Mouse (Mus musculus) G1E (cell line): ENCODE results near the gene Uqcr11. TPM values are rescaled to one million over a fixed set of nuclear protein-coding genes. Genes with fewer than 3 reads are reported as not detected.

Source experiments
- ATAC-seq: 2 replicates; pipeline ENCODE4 v1.8.0; 2016; ENCODE audit warnings: mild to moderate bottlenecking; ENCODE audit not compliant: insufficient number of reproducible peaks, poor library complexity, low FRiP score, severe bottlenecking; ENCODE audit errors: extremely low read depth
- DNase-seq: peaks from one replicate; pipeline ENCODE4 v3.0.0; 2012; ENCODE audit warnings: low spot score
- H3K27me3 ChIP-seq: 2 replicates; pipeline ENCODE4 v1.6.1; 2012; ENCODE audit warnings: mild to moderate bottlenecking, low read length, inconsistent platforms; ENCODE audit not compliant: insufficient read depth
- H3K36me3 ChIP-seq: replicated peaks from 2 replicates; pipeline ENCODE3; 2012; ENCODE audit warnings: mild to moderate bottlenecking, inconsistent platforms
- H3K4me1 ChIP-seq: 2 replicates; pipeline ENCODE4 v1.6.1; 2012; ENCODE audit warnings: low read depth, low read length, inconsistent platforms, mixed read lengths; ENCODE audit not compliant: insufficient read depth
- H3K4me3 ChIP-seq: 2 replicates; pipeline ENCODE4 v1.5.1; 2012; ENCODE audit warnings: low read depth, mild to moderate bottlenecking, inconsistent platforms, low read length, moderate library complexity, mixed read lengths
- H3K9me3 ChIP-seq: replicated peaks from 2 replicates; pipeline ENCODE4 v1.6.1; 2012; ENCODE audit warnings: inconsistent platforms
- CTCF ChIP-seq: IDR thresholded peaks from 2 replicates; pipeline ENCODE4 v1.5.1; 2012; ENCODE audit warnings: low read depth, low read length, inconsistent platforms, mixed read lengths
- GATA1 ChIP-seq: IDR thresholded peaks from 2 replicates; pipeline ENCODE4 v1.6.1; 2012; ENCODE audit warnings: borderline replicate concordance, low read length, inconsistent platforms, mixed read lengths
- GATA2 ChIP-seq: IDR thresholded peaks from 2 replicates; pipeline ENCODE4 v1.6.1; 2012; ENCODE audit warnings: low read depth, low read length, inconsistent platforms, borderline replicate concordance
- POLR2AphosphoS5 ChIP-seq: IDR thresholded peaks from 2 replicates; pipeline ENCODE4 v1.6.1; 2012; ENCODE audit warnings: low read depth, low read length, inconsistent platforms; ENCODE audit not compliant: insufficient replicate concordance
- TAL1 ChIP-seq: conservative IDR thresholded peaks from 2 replicates; pipeline ENCODE4 v1.6.1; 2012; ENCODE audit warnings: low read depth, low read length, inconsistent platforms, mixed read lengths
- polyA plus RNA-seq: library from polyadenylated mRNA; stranded (reverse); fragments of >175 nt; gene quantifications from 2 replicates; pipeline ENCODE4 v1.2.3, GENCODE M21; 2012
- total RNA-seq, 2 experiments: library from RNA; stranded (forward) in 1 of 2; stranded (reverse) in 1 of 2; fragments of 200-1000 nt in 1 of 2; fragments of >200 nt in 1 of 2; fragmentation: Nextera tagmentation in 1 of 2; gene quantifications; 2 replicates each; pipeline ENCODE4 v1.2.3; 2014 to 2017

Gene Uqcr11
- total and polyA plus RNA-seq, 3 experiments = 57.3 to 1,650 (median 376) TPM

GRCm38 (mm10) chr10:80423562-80423961 is 16.9 kb upstream of the Uqcr11 start:
- Histone ChIP-seq H3K4me3 (peak overlapping the region; percentile 65; the same call in 1 of the 2 replicates), H3K27me3 (no peaks in the 10 kb centered on the region; the same call in 1 of the 2 replicates), H3K9me3 (peaks cover 16% of the 10 kb centered on the region), H3K4me1 (peaks cover 86% of the 10 kb centered on the region), H3K36me3 (peaks cover 97% of the 10 kb centered on the region)
- DNase-seq = peak; percentile 79
- peak; percentile 62; the same call in 1 of the 2 replicates for ATAC-seq
- TF ChIP-seq GATA2 (no peak), GATA1 (no peak), POLR2AphosphoS5 (no peak), TAL1 (no peak), CTCF (no peak)

GRCm38 (mm10) chr10:80421651-80422472 is 15.2 kb upstream of the Uqcr11 start:
- H3K4me3 ChIP-seq = peak overlapping the region; percentile 67; the same call in 1 of the 2 replicates
- H3K27me3 ChIP-seq = no peaks in the 10 kb centered on the region; the same call in 1 of the 2 replicates
- peaks cover 12% of the 10 kb centered on the region for H3K9me3 ChIP-seq
- peak; percentile 84 for TF ChIP-seq TAL1
- no peak for TF ChIP-seq GATA2
- TF ChIP-seq POLR2AphosphoS5 = no peak
- peaks cover 97% of the 10 kb centered on the region for H3K36me3 ChIP-seq
- DNase-seq (peak; percentile 93), ATAC-seq (peak; percentile 93)
- peaks cover 89% of the 10 kb centered on the region for H3K4me1 ChIP-seq

- TF ChIP-seq TAL1 = no peak
- TF ChIP-seq GATA1 = no peak
- TF ChIP-seq POLR2AphosphoS5 = no peak
- no peak for TF ChIP-seq GATA2
- no peak for TF ChIP-seq CTCF
- peak overlapping the region; percentile 67; the same call in 1 of the 2 replicates for H3K4me3 ChIP-seq
- no peaks in the 10 kb centered on the region; the same call in 1 of the 2 replicates for H3K27me3 ChIP-seq
- H3K9me3 ChIP-seq = peaks cover 6% of the 10 kb centered on the region
- H3K4me1 ChIP-seq = peaks cover 89% of the 10 kb centered on the region
- no peak for ATAC-seq
- peaks cover 97% of the 10 kb centered on the region for H3K36me3 ChIP-seq
- no peak for DNase-seq
Observed at GRCm38 (mm10) chr10:80421208-80421607, 14.6 kb upstream of the Uqcr11 start.

GRCm38 (mm10) chr10:80420729-80421128 is 14.1 kb upstream of the Uqcr11 start:
- peaks cover 97% of the 10 kb centered on the region for H3K36me3 ChIP-seq
- H3K4me1 ChIP-seq = peaks cover 93% of the 10 kb centered on the region
- ATAC-seq = no peak
- peaks cover 5% of the 10 kb centered on the region; the same call in 1 of the 2 replicates for H3K9me3 ChIP-seq
- DNase-seq = no peak
- H3K4me3 ChIP-seq = peak overlapping the region; percentile 67; the same call in 1 of the 2 replicates
- TF ChIP-seq GATA2 (no peak), CTCF (no peak), GATA1 (no peak), POLR2AphosphoS5 (no peak), TAL1 (no peak)
- H3K27me3 ChIP-seq = no peaks in the 10 kb centered on the region; the same call in 1 of the 2 replicates

GRCm38 (mm10) chr10:80419419-80419818 is 12.8 kb upstream of the Uqcr11 start:
- Histone ChIP-seq H3K4me1 (peaks cover 99% of the 10 kb centered on the region), H3K9me3 (no peaks in the 10 kb centered on the region), H3K36me3 (peaks cover 97% of the 10 kb centered on the region), H3K27me3 (no peaks in the 10 kb centered on the region; the same call in 1 of the 2 replicates), H3K4me3 (peak overlapping the region; percentile 50; the same call in 1 of the 2 replicates)
- DNase-seq (no peak), ATAC-seq (no peak)
- TF ChIP-seq GATA1 (no peak), TAL1 (no peak), CTCF (no peak), POLR2AphosphoS5 (no peak), GATA2 (no peak)

GRCm38 (mm10) chr10:80418311-80418710 is 11.7 kb upstream of the Uqcr11 start:
- H3K9me3 ChIP-seq = no peaks in the 10 kb centered on the region
- no peak overlapping the region; the same call in 1 of the 2 replicates for H3K4me3 ChIP-seq
- peaks cover 98% of the 10 kb centered on the region for H3K36me3 ChIP-seq
- H3K4me1 ChIP-seq = peaks cover 98% of the 10 kb centered on the region
- TF ChIP-seq GATA1 = no peak
- TF ChIP-seq POLR2AphosphoS5 = no peak
- no peak for TF ChIP-seq GATA2
- TF ChIP-seq CTCF = no peak
- no peak for TF ChIP-seq TAL1
- H3K27me3 ChIP-seq = no peaks in the 10 kb centered on the region; the same call in 1 of the 2 replicates
- DNase-seq (no peak), ATAC-seq (no peak)

- no peak for ATAC-seq
- H3K9me3 ChIP-seq = no peaks in the 10 kb centered on the region
- H3K27me3 ChIP-seq = no peaks in the 10 kb centered on the region; the same call in 1 of the 2 replicates
- no peak overlapping the region for H3K4me3 ChIP-seq
- DNase-seq = no peak
- no peak for TF ChIP-seq GATA2
- TF ChIP-seq TAL1 = no peak
- TF ChIP-seq CTCF = no peak
- no peak for TF ChIP-seq POLR2AphosphoS5
- TF ChIP-seq GATA1 = no peak
- H3K36me3 ChIP-seq = peaks cover 98% of the 10 kb centered on the region
- H3K4me1 ChIP-seq = peaks cover 98% of the 10 kb centered on the region
Observed at GRCm38 (mm10) chr10:80417841-80418240, 11.2 kb upstream of the Uqcr11 start.
